Mouse (Mus musculus) myocyte (in vitro differentiated cells): ENCODE measurements around the gene Lpp.

Experiments used
- CEBPB ChIP-seq: IDR thresholded peaks from 2 replicates; pipeline ENCODE4 v1.6.1; 2011; ENCODE audit warnings: mild to moderate bottlenecking, moderate library complexity; ENCODE audit not compliant: poor library complexity, insufficient read depth, severe bottlenecking
- E2F4 ChIP-seq: IDR thresholded peaks from one replicate; pipeline ENCODE4 v1.6.1; 2011; ENCODE audit warnings: mild to moderate bottlenecking, control low read depth, moderate library complexity; ENCODE audit not compliant: insufficient read depth
- MYOG ChIP-seq, 3 experiments: IDR thresholded peaks; one replicate each; pipeline ENCODE4 v1.6.1; 2011; ENCODE audit warnings: control low read depth in 2 of 3, low read depth in 2 of 3, mild to moderate bottlenecking in 2 of 3; ENCODE audit not compliant: insufficient read length in 2 of 3, control insufficient read depth in 1 of 3, insufficient read depth in 1 of 3
- POLR2A ChIP-seq: IDR thresholded peaks from one replicate; pipeline ENCODE4 v1.6.1; 2011; ENCODE audit warnings: low read depth, mild to moderate bottlenecking, control low read depth, moderate library complexity; ENCODE audit not compliant: insufficient read length
- POLR2AphosphoS2 ChIP-seq: IDR thresholded peaks from one replicate; pipeline ENCODE4 v1.6.1; 2011; ENCODE audit warnings: low read depth, control low read depth; ENCODE audit not compliant: insufficient read length
- REST ChIP-seq: IDR thresholded peaks from one replicate; pipeline ENCODE4 v1.6.1; 2011; ENCODE audit warnings: mild to moderate bottlenecking, control low read depth, moderate library complexity; ENCODE audit not compliant: insufficient read depth, insufficient read length
- TCF12 ChIP-seq: IDR thresholded peaks from one replicate; pipeline ENCODE4 v1.6.1; 2011; ENCODE audit warnings: mild to moderate bottlenecking, control low read depth; ENCODE audit not compliant: poor library complexity, insufficient read depth, severe bottlenecking
- TCF3 ChIP-seq: IDR thresholded peaks from one replicate; pipeline ENCODE4 v1.6.1; 2011; ENCODE audit warnings: low read depth, control low read depth; ENCODE audit not compliant: insufficient read length
- USF1 ChIP-seq: IDR thresholded peaks from one replicate; pipeline ENCODE4 v1.6.1; 2011; ENCODE audit warnings: low read depth, mild to moderate bottlenecking, control low read depth, moderate library complexity

DNA sequence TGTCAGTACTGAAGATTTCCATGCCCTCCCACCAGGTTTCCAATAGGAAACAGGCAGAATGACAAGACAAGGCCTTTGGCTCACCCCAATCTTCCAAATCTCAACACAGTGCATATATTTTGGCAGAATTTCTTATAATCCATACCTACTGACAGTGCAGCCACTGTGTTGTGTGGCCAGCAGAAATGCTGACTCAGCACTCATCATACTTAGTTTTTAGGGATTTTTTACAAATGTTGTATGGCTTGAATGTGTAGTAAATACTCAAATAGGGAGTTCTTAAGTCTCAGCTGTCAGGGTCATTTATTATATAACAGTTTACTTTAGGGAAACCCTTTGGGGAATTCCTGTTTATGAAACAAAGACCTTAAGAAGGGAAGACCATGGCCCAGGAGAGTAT is 202.2 kb downstream of the Lpp start:
- TF ChIP-seq POLR2A, result no peak
- TF ChIP-seq REST, result no peak
- TF ChIP-seq MYOG (IDR thresholded peaks at IDR 0.05; ENCODE audit: control insufficient read depth in 1 of 3, insufficient read depth in 1 of 3, insufficient read length in 2 of 3, low read depth in 2 of 3), result no peak
- no peak for TF ChIP-seq E2F4
- TF ChIP-seq TCF3, result no peak
- TF ChIP-seq USF1, result no peak
- no peak for TF ChIP-seq TCF12
- no peak for TF ChIP-seq POLR2AphosphoS2
- TF ChIP-seq CEBPB, result no peak
